Mouse (Mus musculus) liver, embryonic 14.5 days (tissue): Measurements from ENCODE around the gene Pik3r4. TPM values are rescaled to one million over a fixed set of nuclear protein-coding genes. Genes with fewer than 3 reads are reported as not detected.

Experiments
- ATAC-seq: fragments of 200-750 bp; cut with Nextera tagmentation; 2 replicates; pipeline ENCODE4 v1.8.0; 2017; ENCODE audit warnings: moderate number of reproducible peaks, mild to moderate bottlenecking, moderate library complexity; ENCODE audit not compliant: insufficient read depth
- DNase-seq, 3 experiments: peaks; one replicate each; pipeline ENCODE4 v3.0.0-alpha.2; 2012 to 2013; ENCODE audit warnings: low read depth in 3 of 3, low spot score in 3 of 3
- H3K27ac ChIP-seq: fragments of 300-500 bp; sonication (generic); 2 replicates; pipeline ENCODE4 v1.5.1; 2014; ENCODE audit warnings: moderate library complexity, mild to moderate bottlenecking, control low read depth, inconsistent platforms
- H3K27me3 ChIP-seq: fragments of 300-500 bp; sonication (generic); 2 replicates; pipeline ENCODE4 v1.6.1; 2014; ENCODE audit warnings: mild to moderate bottlenecking, low read length, moderate library complexity; ENCODE audit not compliant: control insufficient read depth, insufficient read depth
- H3K36me3 ChIP-seq: fragments of 300-500 bp; sonication (generic); replicated peaks from 2 replicates; pipeline ENCODE4 v1.6.1; 2014; ENCODE audit warnings: low read depth; ENCODE audit not compliant: control insufficient read depth, insufficient read depth
- H3K4me1 ChIP-seq, 2 experiments: fragments of 200-500 bp in 1 of 2; fragments of 300-500 bp in 1 of 2; sonication (generic) in 1 of 2; replicated peaks; 2 replicates each; pipeline ENCODE4 v1.6.1; 2012 to 2014; ENCODE audit warnings: antibody characterized with exemption in 1 of 2, inconsistent platforms in 1 of 2, low read length in 1 of 2; ENCODE audit not compliant: control insufficient read depth in 2 of 2, insufficient read depth in 2 of 2
- H3K4me2 ChIP-seq: fragments of 300-500 bp; sonication (generic); 2 replicates; pipeline ENCODE4 v1.6.1; 2014; ENCODE audit warnings: low read depth, mild to moderate bottlenecking, control low read depth, moderate library complexity
- H3K4me3 ChIP-seq, 2 experiments: fragments of 200-500 bp in 1 of 2; fragments of 300-500 bp in 1 of 2; sonication (generic) in 1 of 2; 2 replicates each; pipeline ENCODE4 v1.5.1; 2012 to 2014; ENCODE audit warnings: low read depth in 2 of 2, low read length in 2 of 2, mild to moderate bottlenecking in 2 of 2, control low read depth in 1 of 2, inconsistent platforms in 1 of 2, moderate library complexity in 1 of 2; ENCODE audit not compliant: insufficient read depth in 1 of 2
- H3K9ac ChIP-seq: fragments of 300-500 bp; sonication (generic); replicated peaks from 2 replicates; pipeline ENCODE4 v1.6.1; 2014; ENCODE audit warnings: mild to moderate bottlenecking, control low read depth, moderate library complexity
- H3K9me3 ChIP-seq: fragments of 300-500 bp; sonication (generic); 2 replicates; pipeline ENCODE4 v1.6.1; 2016; ENCODE audit warnings: low read length, mixed read lengths; ENCODE audit not compliant: control insufficient read depth
- CTCF ChIP-seq: IDR thresholded peaks from 2 replicates; pipeline ENCODE4 v1.5.1; 2016; ENCODE audit warnings: antibody characterized with exemption, low read depth, control low read depth
- EP300 ChIP-seq: IDR thresholded peaks from 2 replicates; pipeline ENCODE4 v1.6.1; 2016; ENCODE audit warnings: antibody characterized with exemption, low read depth
- WGBS: fragments of 180-500 bp; shearing (Covaris S2); extraction: QIAGEN DNeasy Blood & Tissue Kit; methylation state at CpG from one replicate; pipeline ENCODE4 v1.1.7; 2014; ENCODE audit not compliant: insufficient replicate concordance; 5-methylcytosine and 5-hydroxymethylcytosine counted together
- polyA plus RNA-seq, 2 experiments: library from polyadenylated mRNA; depleted of rRNA in 1 of 2; stranded (reverse) in 1 of 2; unstranded in 1 of 2; fragments of >200 nt; fragmentation: Nextera tagmentation in 1 of 2; extraction: Ambion mirVana in 1 of 2; gene quantifications; 2 replicates each; pipeline versions ENCODE4 v1.2.1 to v1.2.3; 2012 to 2014

Pik3r4 gene
- polyA plus RNA-seq, 2 experiments: 4.7 to 5.9 TPM

GRCm38 (mm10) chr9:105696818-105697564 lies 54.2 kb downstream of the Pik3r4 start:
- Histone ChIP-seq H3K9me3 (no peaks in the 10 kb centered on the region), H3K36me3 (no peaks in the 10 kb centered on the region), H3K27me3 (no peaks in the 10 kb centered on the region), H3K4me2 (no peak overlapping the region), H3K27ac (no peak overlapping the region), H3K9ac (no peak overlapping the region), H3K4me3 (no peak overlapping the region), H3K4me1 (no peaks in the 10 kb centered on the region)
- ATAC-seq (no peak), DNase-seq (no peak)
- TF ChIP-seq CTCF: no peak
- no peak for TF ChIP-seq EP300
- 65% methylated on average over 7 of the region's 7 CpGs for WGBS

- Histone ChIP-seq H3K27ac (no peak overlapping the region), H3K9me3 (no peaks in the 10 kb centered on the region), H3K9ac (no peak overlapping the region), H3K27me3 (no peaks in the 10 kb centered on the region), H3K4me2 (no peak overlapping the region), H3K36me3 (no peaks in the 10 kb centered on the region), H3K4me3 (no peak overlapping the region), H3K4me1 (no peaks in the 10 kb centered on the region)
- DNase-seq: no peak
- 60% methylated on average over 9 of the region's 9 CpGs for WGBS
- no peak for ATAC-seq
- TF ChIP-seq CTCF: no peak
- TF ChIP-seq EP300: no peak
These were observed 55.1 kb downstream of the Pik3r4 start for GRCm38 (mm10) chr9:105697764-105698396.

- Histone ChIP-seq H3K36me3 (no peaks in the 10 kb centered on the region), H3K4me2 (no peak overlapping the region), H3K4me3 (no peak overlapping the region), H3K4me1 (no peaks in the 10 kb centered on the region), H3K27me3 (no peaks in the 10 kb centered on the region), H3K9ac (no peak overlapping the region), H3K27ac (no peak overlapping the region), H3K9me3 (no peaks in the 10 kb centered on the region)
- no peak for ATAC-seq
- TF ChIP-seq CTCF (no peak), EP300 (no peak)
- DNase-seq: no peak
- 58% methylated on average over 6 of the region's 6 CpGs for WGBS
These were observed 57.9 kb downstream of the Pik3r4 start for GRCm38 (mm10) chr9:105700702-105701101.

- H3K4me2 ChIP-seq: no peak overlapping the region
- ATAC-seq (no peak), DNase-seq (no peak)
- no peaks in the 10 kb centered on the region for H3K27me3 ChIP-seq
- TF ChIP-seq EP300: no peak
- no peak for TF ChIP-seq CTCF
- no peaks in the 10 kb centered on the region for H3K4me1 ChIP-seq
- no peaks in the 10 kb centered on the region for H3K9me3 ChIP-seq
- WGBS: 66% methylated on average over 9 of the region's 9 CpGs
- no peak overlapping the region for H3K27ac ChIP-seq
- no peaks in the 10 kb centered on the region for H3K36me3 ChIP-seq
- no peak overlapping the region for H3K9ac ChIP-seq
- no peak overlapping the region for H3K4me3 ChIP-seq
These were observed 59.2 kb downstream of the Pik3r4 start for GRCm38 (mm10) chr9:105701966-105702365.

GRCm38 (mm10) chr9:105704226-105704932 lies 61.6 kb downstream of the Pik3r4 start:
- no peak for ATAC-seq
- 70% methylated on average over 16 of the region's 16 CpGs for WGBS
- DNase-seq: no peak
- no peak for TF ChIP-seq CTCF
- no peak for TF ChIP-seq EP300
- H3K4me3 ChIP-seq: no peak overlapping the region
- no peaks in the 10 kb centered on the region for H3K36me3 ChIP-seq
- H3K9ac ChIP-seq: no peak overlapping the region
- no peak overlapping the region for H3K27ac ChIP-seq
- no peak overlapping the region for H3K4me2 ChIP-seq
- no peaks in the 10 kb centered on the region for H3K27me3 ChIP-seq
- no peaks in the 10 kb centered on the region for H3K4me1 ChIP-seq
- no peaks in the 10 kb centered on the region for H3K9me3 ChIP-seq
